12 mouse cellular contexts compared by ENCODE assay signal in genomic region chr8:75016422-75016821, GRCm38 (mm10).
"Had no signal": no experiment of that assay in that cellular context is flagged by ENCODE, and none has a peak within 500 bp of the region (broad histone marks: within the 10 kb centered on the region; RNA-seq: fewer than 3 reads in every experiment).

No protein-coding gene starts in this region.

- H3K9ac ChIP-seq: limb, embryonic 13.5 days; liver, embryonic 14.5 days; lung, embryonic 15.5 days; neural tube, embryonic 13.5 days had no signal

- H3K4me1 ChIP-seq: limb, embryonic 13.5 days; lung, embryonic 15.5 days had no signal

- H3K4me3 ChIP-seq: limb, embryonic 13.5 days; lung, embryonic 15.5 days; midbrain, embryonic 10.5 days; neural tube, embryonic 13.5 days had no signal

- ATAC-seq: midbrain, embryonic 16.5 days had no signal

- H3K4me2 ChIP-seq: limb, embryonic 13.5 days; lung, embryonic 15.5 days; neural tube, embryonic 13.5 days had no signal

- H3K27me3 ChIP-seq: limb, embryonic 13.5 days; lung, embryonic 15.5 days; neural tube, embryonic 13.5 days had no signal

- DNase-seq: kidney, adult 11 months; kidney, postnatal 14 days; left cerebral cortex, postnatal 4 days; lung, postnatal 14 days; right cerebral cortex, postnatal 14 days had no signal

- H3K27ac ChIP-seq: limb, embryonic 13.5 days; lung, embryonic 15.5 days; macrophage; midbrain, embryonic 10.5 days; neural tube, embryonic 13.5 days had no signal

- H3K9me3 ChIP-seq: limb, embryonic 13.5 days; lung, embryonic 15.5 days; midbrain, embryonic 10.5 days; neural tube, embryonic 13.5 days had no signal
